Mouse (Mus musculus) activated CD4-positive, CD25-positive, alpha-beta regulatory T cell (primary cell): ENCODE measurements around the gene Ier2. TPM values are rescaled to one million over a fixed set of nuclear protein-coding genes. Genes with fewer than 3 reads are reported as not detected.

ENCODE experiments used
- polyA plus RNA-seq, 2 experiments: library from polyadenylated mRNA; unstranded; fragments of 100-300 nt; shearing (Covaris generic); gene quantifications; one replicate each; pipeline ENCODE4 v1.2.1; 2017

Ier2 gene
- polyA plus RNA-seq: 100 to 1,000 TPM; 188 to 241 TPM

DNA sequence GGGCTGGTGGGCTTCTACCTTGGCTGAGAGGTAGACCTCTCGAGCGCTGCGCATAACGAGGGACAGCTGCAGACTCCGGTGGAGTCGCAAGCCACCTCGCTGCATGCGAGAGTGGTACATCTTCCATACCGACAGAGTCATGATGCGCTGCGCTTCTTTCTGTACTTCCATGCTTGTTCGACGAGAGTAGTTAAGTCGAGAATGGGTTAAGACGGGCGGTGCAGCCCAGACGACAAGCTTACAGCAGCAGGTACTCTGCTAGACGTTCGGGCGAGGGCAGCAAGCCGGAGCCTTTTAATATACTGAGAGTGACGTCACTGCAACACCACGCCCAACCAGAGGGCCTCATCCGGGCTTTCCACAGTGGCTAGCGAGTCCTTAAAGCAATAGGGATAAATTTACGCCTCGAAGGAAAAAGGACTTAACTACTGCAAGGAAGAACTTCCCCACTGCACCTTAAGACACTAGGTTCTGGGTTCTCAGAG lies at the start of gene Ier2:
Gene Ier2 (minus strand): TSS at position 272 of the 485 bp plus-strand sequence.

DNA sequence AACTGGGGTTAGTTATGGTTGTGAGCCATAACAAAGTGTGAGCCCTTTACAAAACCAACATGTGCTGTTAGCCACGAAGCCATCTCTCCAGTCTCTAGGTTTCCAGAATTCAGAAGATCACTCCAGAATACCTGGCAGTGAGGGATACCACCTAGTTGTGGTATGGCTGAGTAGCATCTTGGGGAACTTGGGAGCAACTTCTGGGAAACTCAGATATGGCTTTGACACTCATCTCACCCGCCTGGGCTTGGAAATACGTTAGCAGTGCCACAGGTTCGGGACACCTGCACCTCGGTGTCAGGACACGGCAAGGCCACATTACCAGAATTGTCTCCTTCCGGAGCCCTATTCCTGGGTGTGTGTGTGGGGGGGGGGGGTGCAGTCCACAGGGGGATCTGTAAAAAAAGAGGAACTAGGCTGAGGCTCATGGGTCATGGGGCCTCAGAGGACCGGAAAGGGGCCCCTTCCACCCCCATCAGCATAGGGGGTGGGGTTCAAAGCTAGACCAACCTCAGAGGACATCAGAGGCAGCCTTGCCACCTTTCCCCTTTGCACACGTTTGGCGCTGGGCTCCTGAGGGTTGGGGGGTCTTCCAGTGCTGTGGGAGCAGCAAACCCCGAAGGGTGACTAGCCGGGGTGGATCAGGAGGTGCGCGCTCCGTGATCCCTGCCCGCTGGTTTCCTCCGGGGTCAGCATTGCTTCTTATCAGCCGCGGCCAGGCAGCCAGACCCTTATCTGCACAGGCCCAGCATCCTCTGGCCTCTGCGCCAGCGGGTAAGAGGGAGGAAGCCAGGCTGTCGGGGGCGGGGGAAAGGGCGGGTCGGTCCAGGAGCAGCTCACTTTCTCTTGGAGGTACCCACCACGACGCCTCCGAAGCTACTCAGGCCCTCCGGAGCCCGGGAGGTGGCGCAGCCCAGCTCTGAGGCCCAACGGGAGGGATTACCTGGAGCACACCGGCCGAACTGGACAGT lies 38.6 kb upstream of the Ier2 start, which contains the start of gene Lyl1:
Gene Lyl1 (plus strand): TSS at position 517 of the 971 bp plus-strand sequence.

DNA sequence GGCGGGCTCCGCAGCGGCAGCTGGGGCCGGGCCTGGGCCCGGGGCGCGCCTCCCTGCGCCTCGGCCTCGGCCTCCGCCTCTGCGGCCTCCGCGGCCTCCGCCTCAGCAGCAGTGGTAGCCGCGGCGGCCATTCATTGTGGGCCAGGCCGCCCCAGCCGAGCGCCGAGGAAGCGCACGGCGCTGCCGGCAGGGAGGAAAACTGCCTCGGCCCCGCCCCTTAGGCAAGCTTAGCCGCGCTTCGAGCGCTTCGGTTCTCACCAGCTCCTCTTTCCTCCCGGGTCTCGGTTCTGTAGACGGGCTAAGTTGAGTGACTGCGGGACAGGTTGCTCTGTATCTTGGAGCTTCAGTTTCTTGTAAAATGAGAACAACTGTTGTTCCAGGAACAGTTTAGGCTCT lies 25.1 kb upstream of the Ier2 start, which contains the start of gene Nacc1:
Gene Nacc1 (minus strand): TSS at position 158 of the 396 bp plus-strand sequence.

DNA sequence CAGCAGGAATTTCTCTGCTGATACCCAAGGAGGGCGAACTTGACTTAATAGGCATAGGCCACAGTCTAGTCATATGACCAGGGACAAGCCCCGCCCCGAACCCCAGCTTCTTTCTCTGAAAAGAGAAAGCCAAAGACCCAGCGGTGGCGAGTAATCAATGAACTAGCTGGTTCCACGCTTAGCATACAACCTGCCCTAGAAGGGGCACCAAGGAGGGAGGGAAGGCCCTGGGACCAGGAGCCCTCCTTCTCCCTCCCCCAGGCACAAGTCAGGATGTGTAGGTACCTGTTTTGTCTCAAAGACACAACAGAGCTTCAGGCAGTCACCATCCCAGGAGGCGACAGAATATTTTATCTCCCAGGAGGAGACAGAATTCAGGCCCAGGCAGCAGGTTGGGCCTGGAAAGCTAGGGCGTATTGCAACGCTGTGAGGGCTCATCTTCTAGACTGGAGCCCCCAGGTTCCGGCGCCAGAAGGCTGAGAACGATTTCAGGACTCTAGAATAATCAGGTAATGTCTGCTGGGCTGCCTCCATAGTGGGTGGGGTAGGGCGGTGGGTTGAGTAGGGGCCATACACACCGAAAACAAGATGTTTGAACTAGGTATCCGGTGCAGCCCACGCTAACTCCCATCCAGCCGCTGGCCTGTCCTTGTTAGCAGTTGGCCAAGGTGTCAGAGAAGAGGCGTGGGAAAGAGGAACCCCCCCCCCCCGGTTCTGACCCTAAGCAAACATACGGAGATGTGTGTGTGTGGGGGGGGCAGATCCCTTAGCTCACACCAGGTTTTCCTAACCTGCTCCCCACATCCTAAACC lies 23.7 kb upstream of the Ier2 start, which contains the start of gene Trmt1:
Gene Trmt1 (plus strand): TSS at position 117 of the 812 bp plus-strand sequence.

Other genes starting within 250 kb of the Ier2 start
- 10 to 100 TPM; 38.1 to 54.2 TPM for gene Trmt1, start 23.5 kb upstream of the Ier2 start, polyA plus RNA-seq
- 10 to 100 TPM; 10.7 to 21.4 TPM for gene Nacc1, start 25.0 kb upstream of the Ier2 start, polyA plus RNA-seq
- under 1 TPM; 0.41 to 0.57 TPM for gene Lyl1, start 38.6 kb upstream of the Ier2 start, polyA plus RNA-seq
- 10 to 100 TPM; 23.8 to 35.4 TPM for gene G430095P16Rik, start 60.2 kb upstream of the Ier2 start, polyA plus RNA-seq
- 10 to 100 TPM in 1 of 2 experiments, 1 to 10 TPM in 1; 4.1 to 12.3 TPM for gene Nfix, start 137.5 kb upstream of the Ier2 start, polyA plus RNA-seq
- gene Dand5, start 160.0 kb upstream of the Ier2 start, polyA plus RNA-seq: 1 to 10 TPM; 3.3 to 4.2 TPM
- gene Gadd45gip1, start 168.7 kb upstream of the Ier2 start, polyA plus RNA-seq: 10 to 100 TPM; 29.7 to 37.9 TPM
- gene Rad23a, start 177.8 kb upstream of the Ier2 start, polyA plus RNA-seq: 100 to 1,000 TPM; 159 to 183 TPM
- 100 to 1,000 TPM; 378 to 630 TPM for gene Calr, start 184.1 kb upstream of the Ier2 start, polyA plus RNA-seq
- gene Farsa, start 194.1 kb upstream of the Ier2 start, polyA plus RNA-seq: 10 to 100 TPM; 78.3 to 79.8 TPM
- 10 to 100 TPM in 1 of 2 experiments, 1 to 10 TPM in 1; 9.1 to 16.8 TPM for gene Syce2, start 209.3 kb upstream of the Ier2 start, polyA plus RNA-seq
- gene Gcdh, start 231.1 kb upstream of the Ier2 start, polyA plus RNA-seq: 10 to 100 TPM; 22.2 to 31.5 TPM
- gene Klf1, start 239.1 kb upstream of the Ier2 start, polyA plus RNA-seq: 1 to 10 TPM; 1.3 to 3.6 TPM
- 10 to 100 TPM in 1 of 2 experiments, 1 to 10 TPM in 1; 6.1 to 11.9 TPM for gene Dnase2a, start 245.7 kb upstream of the Ier2 start, polyA plus RNA-seq